ENCODE assay signal across 27 mouse cellular contexts in the genomic region with DNA sequence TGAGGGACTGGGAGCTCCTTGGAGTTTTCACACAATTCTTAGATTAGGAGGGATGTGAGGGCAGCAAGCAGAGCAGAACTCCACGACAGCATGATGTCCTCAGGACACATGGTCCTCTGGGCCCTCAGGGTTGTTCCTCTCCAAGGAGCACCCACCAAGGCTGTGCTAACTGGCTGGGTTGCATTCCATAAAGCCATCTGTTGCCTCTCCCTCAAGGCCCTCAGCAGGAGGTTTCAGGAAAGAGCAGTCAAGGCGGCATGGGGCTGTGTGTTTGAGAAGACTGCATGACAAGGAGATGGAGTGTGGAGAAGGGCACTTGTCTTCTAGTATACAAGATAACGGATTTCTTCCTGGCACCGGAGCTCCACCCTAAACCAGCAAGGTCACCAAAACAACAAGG. TPM values are rescaled to one million over a fixed set of nuclear protein-coding genes. Genes with fewer than 3 reads are reported as not detected.
DNase-seq lines count a peak whose midpoint lies in the region; ATAC-seq and TF ChIP-seq lines count a peak whose summit lies in the region.
"Had no signal": no experiment of that assay in that cellular context is flagged by ENCODE, and none has a peak within 500 bp of the region (broad histone marks: within the 10 kb centered on the region; RNA-seq: fewer than 3 reads in every experiment).

No protein-coding gene starts in this region.

- H3K4me1 ChIP-seq in kidney, embryonic 16.5 days (ENCODE audit: insufficient read depth, low read length) = peaks cover 9% of the 10 kb centered on the region; the same call in 1 of the 2 replicates
- H3K4me1 ChIP-seq in ES-Bruce4 (ENCODE audit: control insufficient read depth, insufficient read depth, low read length) (peaks cover 9% of the 10 kb centered on the region), ES-E14 (ENCODE audit: control insufficient read depth in 2 of 2, insufficient read depth in 2 of 2, low read length in 2 of 2, poor library complexity in 1 of 2) (peaks cover 9 to 27% of the 10 kb centered on the region in 2 experiments; a peak in 3 of 4 replicates)
- H3K4me1 ChIP-seq: forebrain, embryonic 13.5 days; hindbrain, embryonic 13.5 days; limb, embryonic 15.5 days; midbrain, embryonic 13.5 days had no signal

- peak; percentile 43 for DNase-seq in embryo, embryonic 10 days (ENCODE audit: low spot score)
- DNase-seq in embryo, embryonic 11 days = no peak
- no peak for DNase-seq in kidney, adult 11 months
- DNase-seq in ES-E14 (ENCODE audit: low read depth, low spot score) = no peak
- DNase-seq in cerebellum, adult 8-10 months = no peak
- DNase-seq in layer of hippocampus, adult 9-11 months = no peak
- DNase-seq: cerebellum, adult 18-20 months; cerebellum, postnatal 14 days; gastrocnemius, postnatal 10 days; heart, postnatal 4 days; left cerebral cortex, postnatal 4 days; lung, postnatal 4 days; retina, postnatal 1 day; right cerebral cortex, postnatal 14 days had no signal

- TF ChIP-seq CTCF in ES-Bruce4 (IDR thresholded peaks at IDR 0.05; ENCODE audit: low read depth, low read length) = no peak

- H3K4me2 ChIP-seq in kidney, embryonic 16.5 days (replicated peaks; ENCODE audit: low read depth, low read length) = no peak overlapping the region
- H3K4me2 ChIP-seq: forebrain, embryonic 13.5 days; heart, embryonic 11.5 days; hindbrain, embryonic 13.5 days; limb, embryonic 15.5 days; midbrain, embryonic 13.5 days had no signal

- 46% methylated on average over 4 of the region's 4 CpGs for WGBS in kidney, embryonic 16.5 days

- TF ChIP-seq EP300 in ES-Bruce4 (IDR thresholded peaks at IDR 0.05; ENCODE audit: insufficient read depth, low read depth, low read length) = peak; percentile 98

- in situ Hi-C loops in ES-E14 (cut with MboI; ENCODE audit: low sequenced_read_pairs in 2 of 2, unreplicated experiment in 2 of 2) = no loop called here

- 0 out of 2 replicates have a peak overlapping the region, but pooled peaks have one; percentile 5 for H3K27ac ChIP-seq in kidney, embryonic 16.5 days (ENCODE audit: low read length)
- peak overlapping the region; percentile 59; the same call in 1 of the 2 replicates for H3K27ac ChIP-seq in ES-Bruce4 (ENCODE audit: insufficient read depth, low read length)
- H3K27ac ChIP-seq in ES-E14 (ENCODE audit: insufficient read depth, low read depth, low read length, poor library complexity, severe bottlenecking) = peak overlapping the region; percentile 65
- H3K27ac ChIP-seq: forebrain, embryonic 13.5 days; hindbrain, embryonic 13.5 days; layer of hippocampus, adult 2 months; limb, embryonic 15.5 days; midbrain, embryonic 13.5 days had no signal

- no peaks in the 10 kb centered on the region for H3K9me3 ChIP-seq in kidney, embryonic 16.5 days (ENCODE audit: low read length)
- H3K9me3 ChIP-seq in ES-Bruce4 (replicated peaks; ENCODE audit: control insufficient read depth, insufficient read depth, low read length, poor library complexity, severe bottlenecking) = peaks cover 9% of the 10 kb centered on the region
- no peaks in the 10 kb centered on the region for H3K9me3 ChIP-seq in ES-E14 (ENCODE audit: control insufficient read depth, insufficient read depth, low read depth, low read length)
- H3K9me3 ChIP-seq: forebrain, embryonic 13.5 days; hindbrain, embryonic 13.5 days; limb, embryonic 15.5 days; midbrain, embryonic 13.5 days had no signal

- no peak overlapping the region for H3K4me3 ChIP-seq in kidney, embryonic 16.5 days (ENCODE audit: low read length)
- H3K4me3 ChIP-seq in ES-Bruce4 (ENCODE audit: low read depth, low read length) (no peak overlapping the region), ES-E14 (ENCODE audit: insufficient read depth in 1 of 2, low read depth in 1 of 2, low read length in 2 of 2, poor library complexity in 1 of 2, severe bottlenecking in 1 of 2) (no peak overlapping the region)
- H3K4me3 ChIP-seq: forebrain, embryonic 13.5 days; hindbrain, embryonic 13.5 days; layer of hippocampus, adult 2 months; limb, embryonic 15.5 days; megakaryocyte, embryonic 14.5 days; midbrain, embryonic 13.5 days had no signal

- ATAC-seq in kidney, embryonic 16.5 days (ENCODE audit: low FRiP score, low TSS enrichment) = peak; percentile 78
- ATAC-seq: CD4-positive, CD25-positive, alpha-beta regulatory T cell, adult 4 months; forebrain, embryonic 13.5 days; intestine, postnatal 0 days; midbrain, embryonic 13.5 days had no signal

- H3K9ac ChIP-seq in kidney, embryonic 16.5 days (replicated peaks; ENCODE audit: low read length) = no peak overlapping the region
- H3K9ac ChIP-seq in ES-Bruce4 (ENCODE audit: low read depth, poor library complexity, severe bottlenecking) (no peak overlapping the region), ES-E14 (ENCODE audit: insufficient read depth, low read depth, low read length, poor library complexity, severe bottlenecking) (no peak overlapping the region)
- H3K9ac ChIP-seq: forebrain, embryonic 13.5 days; hindbrain, embryonic 13.5 days; limb, embryonic 15.5 days; midbrain, embryonic 13.5 days had no signal

- TF ChIP-seq POLR2A in ES-Bruce4 (IDR thresholded peaks at IDR 0.05; ENCODE audit: insufficient read depth, low read length) = no peak

- no peaks in the 10 kb centered on the region for H3K27me3 ChIP-seq in kidney, embryonic 16.5 days (ENCODE audit: insufficient read depth, low read length)
- H3K27me3 ChIP-seq in ES-Bruce4 (ENCODE audit: control insufficient read depth, insufficient read depth, low read length, poor library complexity, severe bottlenecking) = no peaks in the 10 kb centered on the region
- H3K27me3 ChIP-seq: forebrain, embryonic 13.5 days; hindbrain, embryonic 13.5 days; limb, embryonic 15.5 days; midbrain, embryonic 13.5 days had no signal

- H3K36me3 ChIP-seq in kidney, embryonic 16.5 days (ENCODE audit: insufficient read depth, low read length) = no peaks in the 10 kb centered on the region
- H3K36me3 ChIP-seq in ES-Bruce4 (ENCODE audit: control insufficient read depth, insufficient read depth, low read length, poor library complexity, severe bottlenecking) (peaks cover 10% of the 10 kb centered on the region; the same call in 1 of the 2 replicates), ES-E14 (ENCODE audit: control insufficient read depth, insufficient read depth, low read length, poor library complexity, severe bottlenecking) (peaks cover 21% of the 10 kb centered on the region)
- H3K36me3 ChIP-seq: G1E; hindbrain, embryonic 13.5 days; limb, embryonic 15.5 days; midbrain, embryonic 13.5 days had no signal

TF ChIP-seq in ES-E14, 5 proteins besides CTCF, POLR2A, EP300 and RAD21:
- TF ChIP-seq ZC3H11A (IDR thresholded peaks at IDR 0.05; ENCODE audit: borderline replicate concordance, low read depth, low read length) (no peak), HCFC1 (IDR thresholded peaks at IDR 0.05; ENCODE audit: borderline replicate concordance, insufficient read depth, low read length) (no peak), CHD2 (IDR thresholded peaks at IDR 0.05; ENCODE audit: low read depth, low read length) (no peak), ZNF384 (IDR thresholded peaks at IDR 0.05; ENCODE audit: low read depth, low read length) (no peak), MAFK (IDR thresholded peaks at IDR 0.05; ENCODE audit: insufficient read depth, low read depth, low read length) (no peak)

RNA-seq across cellular contexts. Expression of gene Bcat1, which starts 13.2 kb away (rescaled TPM):
- 7.1 and 9.2 TPM in 2 replicates for polyA plus RNA-seq in kidney, embryonic 16.5 days (2015; fragmentation: Nextera tagmentation; extraction: Ambion mirVana)
- polyA plus RNA-seq in ES-Bruce4 (2011; ENCODE audit: insufficient read depth, insufficient read length, low read depth, missing spikeins) = 141 and 170 TPM in 2 replicates
- total RNA-seq in ES-E14 (2012; rRNA removed) = 121 and 180 TPM in 2 replicates
- total RNA-seq: monocyte, adult 5-6 weeks had no signal
- polyA plus RNA-seq: G1E had no signal

RNA-seq across cellular contexts. Expression of gene Lrmp, which starts 52.7 kb away (rescaled TPM):
- 1.2 and 1.8 TPM in 2 replicates for polyA plus RNA-seq in kidney, embryonic 16.5 days (2015; fragmentation: Nextera tagmentation; extraction: Ambion mirVana)
- 0.91 and 1.1 TPM in 2 replicates for polyA plus RNA-seq in ES-Bruce4 (2011; ENCODE audit: insufficient read depth, insufficient read length, low read depth, missing spikeins)
- total RNA-seq in ES-E14 (2012; rRNA removed) = 8.6 and 10.4 TPM in 2 replicates

Comparison
In these comparisons a context has a peak if more than half of its experiments do, and no peak if none do; other contexts are left out.
1. H3K27ac ChIP-seq: peak in every context shown above with its lines; median percentile 65 in ES-E14; 59 in ES-Bruce4; 5 in kidney, embryonic 16.5 days.
2. RNA of gene Bcat1, which starts 13.2 kb away (polyA plus RNA-seq): 141 to 170 TPM in ES-Bruce4; 7.1 to 9.2 TPM in kidney, embryonic 16.5 days; every median in the first group is over 10 times any median in the second.